Mouse (Mus musculus) erythroblast, embryonic 14.5 days (primary cell): ENCODE results near the gene Hmgb1.

Experiments used
- GATA1 ChIP-seq: IDR thresholded peaks from 2 replicates; pipeline ENCODE4 v1.6.1; 2012; ENCODE audit warnings: low read length, inconsistent platforms, mixed read lengths
- TAL1 ChIP-seq: IDR thresholded peaks from 3 replicates; pipeline ENCODE4 v1.6.1; 2012; ENCODE audit warnings: low read length, inconsistent platforms, mixed read lengths

DNA sequence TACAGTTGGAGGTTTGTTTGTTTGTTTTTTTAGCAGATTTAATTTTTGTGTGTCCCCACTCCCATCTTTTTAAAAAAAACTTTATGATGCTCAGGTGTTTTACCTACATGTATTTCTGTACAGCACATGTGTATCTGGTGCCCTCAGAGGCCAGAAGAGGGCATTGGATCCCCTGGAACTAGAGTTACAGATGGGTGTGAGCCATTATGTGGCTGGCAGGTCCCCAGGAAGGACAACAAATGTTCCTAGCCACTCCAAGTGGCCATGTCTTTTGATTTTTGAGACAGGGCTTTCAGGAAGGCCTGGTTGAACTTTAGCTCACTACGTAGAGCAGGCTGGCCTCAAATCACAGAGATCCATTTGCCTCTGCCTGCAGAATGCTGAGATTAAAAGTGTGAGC is 121.5 kb downstream of the Hmgb1 start:
- TF ChIP-seq GATA1, result no peak
- no peak for TF ChIP-seq TAL1
